Comparison of ENCODE assay signal across 8 mouse cellular contexts in the genomic region with DNA sequence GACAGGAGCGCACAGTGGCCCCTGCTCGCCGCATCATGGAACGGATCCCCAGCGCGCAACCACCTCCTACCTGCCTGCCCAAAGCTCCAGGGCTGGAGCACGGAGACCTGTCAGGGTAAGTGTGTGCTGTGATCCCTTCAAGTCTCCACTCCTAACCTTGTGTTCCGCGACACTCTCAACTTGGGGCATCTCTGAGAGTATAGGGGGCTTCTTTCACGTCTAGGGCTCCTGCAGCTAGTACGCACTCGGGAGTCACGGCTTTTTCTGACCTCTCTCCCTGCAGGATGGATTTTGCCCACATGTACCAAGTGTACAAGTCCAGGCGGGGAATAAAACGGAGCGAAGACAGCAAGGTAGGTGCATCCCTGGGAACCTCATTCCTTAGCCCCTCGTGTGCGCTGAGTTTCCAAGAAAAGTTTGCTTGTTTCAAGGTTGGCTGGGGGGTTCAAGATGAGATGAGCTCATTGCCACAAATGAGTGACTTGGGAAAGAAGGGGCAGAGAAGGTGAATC. TPM values are rescaled to one million over a fixed set of nuclear protein-coding genes. Genes with fewer than 3 reads are reported as not detected.
DNase-seq lines count a peak whose midpoint lies in the region; ATAC-seq and TF ChIP-seq lines count a peak whose summit lies in the region.

No protein-coding gene starts in this region.

- no peak for TF ChIP-seq CTCF in kidney, adult 2 months (conservative IDR thresholded peaks at IDR 0.05; ENCODE audit: insufficient read depth, insufficient read length, low read depth, low read length)

- DNase-seq in kidney, adult 2 months, result no peak
- no peak for DNase-seq in kidney, postnatal 4 days
- DNase-seq in hindbrain, embryonic 10.5 days (ENCODE audit: low spot score), result no peak
- no peak for DNase-seq in adipocyte (ENCODE audit: low spot score)
- DNase-seq in layer of hippocampus, postnatal 25 days (ENCODE audit: extremely low spot score in 1 of 2, low spot score in 1 of 2), result no peak
- no peak for DNase-seq in cerebellum, adult 11 months

- H3K9me3 ChIP-seq in hindbrain, embryonic 10.5 days, result no peaks in the 10 kb centered on the region

- TF ChIP-seq POLR2A in kidney, adult 2 months (IDR thresholded peaks at IDR 0.05; ENCODE audit: low read depth, low read length), result no peak

- peaks cover 15% of the 10 kb centered on the region for H3K4me1 ChIP-seq in kidney, adult 2 months (ENCODE audit: control insufficient read depth, insufficient read depth, low read length)
- H3K4me1 ChIP-seq in hindbrain, embryonic 10.5 days (replicated peaks), result peaks cover 34% of the 10 kb centered on the region

- peak overlapping the region; percentile 93 for H3K27ac ChIP-seq in kidney, adult 2 months (ENCODE audit: insufficient read depth, low read depth, low read length)
- H3K27ac ChIP-seq in hindbrain, embryonic 10.5 days, result peak overlapping the region; percentile 87

- WGBS in kidney, adult 2 months, result 1% methylated on average over 18 of the region's 18 CpGs
- 2% methylated on average over 18 of the region's 18 CpGs for WGBS in hindbrain, embryonic 10.5 days

- peak; percentile 9 for ATAC-seq in activated CD4-positive, CD25-positive, alpha-beta regulatory T cell, adult 4 months
- peak; percentile 2; the same call in 1 of the 2 replicates for ATAC-seq in megakaryocyte progenitor cell, adult 5-6 weeks (replicated peaks; ENCODE audit: poor library complexity)

- peak overlapping the region; percentile 77 for H3K4me3 ChIP-seq in kidney, adult 2 months (ENCODE audit: insufficient read depth, low read depth, low read length)
- peak overlapping the region; percentile 64 for H3K4me3 ChIP-seq in hindbrain, embryonic 10.5 days

- H3K27me3 ChIP-seq in kidney, adult 2 months (replicated peaks; ENCODE audit: control insufficient read depth, insufficient read depth, low read length), result no peaks in the 10 kb centered on the region
- peaks cover 77% of the 10 kb centered on the region for H3K27me3 ChIP-seq in hindbrain, embryonic 10.5 days (ENCODE audit: insufficient read depth, poor library complexity, severe bottlenecking)

- peaks cover 20% of the 10 kb centered on the region for H3K36me3 ChIP-seq in kidney, adult 2 months (ENCODE audit: control insufficient read depth, insufficient read depth, low read length)
- peaks cover 5% of the 10 kb centered on the region; the same call in 1 of the 2 replicates for H3K36me3 ChIP-seq in hindbrain, embryonic 10.5 days

RNA-seq across cellular contexts. Expression of a gene that starts 0.5 kb away (rescaled TPM):
- 38.0 and 39.5 TPM in 2 replicates for polyA plus RNA-seq in kidney, adult 2 months (2012; rRNA removed)
- 100 to 1,000 TPM in 1 of 2 experiments, 10 to 100 TPM in 1; 73.9 to 107 TPM for polyA plus RNA-seq in activated CD4-positive, CD25-positive, alpha-beta regulatory T cell, adult 4 months (2017; shearing (Covaris generic))
- polyA plus RNA-seq in hindbrain, embryonic 10.5 days (2016; fragmentation: Nextera tagmentation; extraction: Ambion mirVana), result 1.7 and 1.9 TPM in 2 replicates
- total RNA-seq in megakaryocyte progenitor cell, adult 5-6 weeks (2015), result 3.4 and 3.5 TPM in 2 replicates
- total RNA-seq in megakaryocyte progenitor cell, adult 5-6 weeks (2017), result 2.9 and 4.1 TPM in 2 replicates
- total RNA-seq in layer of hippocampus, postnatal 25 days (2021), result 10 to 100 TPM; 82.5 to 98.5 TPM

Comparison
In these comparisons a context has a peak if more than half of its experiments do, and no peak if none do; other contexts are left out.
1. RNA of a gene that starts 0.5 kb away (polyA plus RNA-seq): 73.9 to 107 TPM in activated CD4-positive, CD25-positive, alpha-beta regulatory T cell, adult 4 months and 38.0 to 39.5 TPM in kidney, adult 2 months; 1.7 to 1.9 TPM in hindbrain, embryonic 10.5 days; every median in the first group is over 10 times any median in the second.